Mouse (Mus musculus) thymus, adult 2 months (tissue): ENCODE measurements around the gene Gm10428. TPM values are rescaled to one million over a fixed set of nuclear protein-coding genes. Genes with fewer than 3 reads are reported as not detected.

ENCODE experiments used
- DNase-seq: peaks from one replicate; pipeline ENCODE4 v3.0.0; 2021
- H3K27ac ChIP-seq: fragments of 200-500 bp; 2 replicates; pipeline ENCODE4 v1.5.1; 2012; ENCODE audit warnings: low read length, control low read depth; ENCODE audit not compliant: control insufficient read depth, insufficient read depth
- H3K27me3 ChIP-seq: fragments of 200-500 bp; 2 replicates; pipeline ENCODE4 v1.6.1; 2012; ENCODE audit warnings: mild to moderate bottlenecking, low read length, moderate library complexity, mixed read lengths; ENCODE audit not compliant: control insufficient read depth, insufficient read depth
- H3K36me3 ChIP-seq: fragments of 200-500 bp; 2 replicates; pipeline ENCODE4 v1.6.1; 2012; ENCODE audit warnings: mild to moderate bottlenecking, low read length, moderate library complexity; ENCODE audit not compliant: control insufficient read depth, insufficient read depth
- H3K4me1 ChIP-seq: fragments of 200-500 bp; replicated peaks from 2 replicates; pipeline ENCODE4 v1.6.1; 2012; ENCODE audit warnings: low read length; ENCODE audit not compliant: control insufficient read depth, insufficient read depth
- H3K4me3 ChIP-seq: fragments of 200-500 bp; 2 replicates; pipeline ENCODE4 v1.5.1; 2012; ENCODE audit warnings: mild to moderate bottlenecking, low read length, control low read depth, moderate library complexity; ENCODE audit not compliant: control insufficient read depth, insufficient read depth
- CTCF ChIP-seq: fragments of 200-500 bp; IDR thresholded peaks from 2 replicates; pipeline ENCODE4 v1.5.1; 2012; ENCODE audit warnings: mild to moderate bottlenecking, control low read depth, low read length, moderate library complexity, borderline replicate concordance; ENCODE audit not compliant: control insufficient read depth, poor library complexity, insufficient read depth; ENCODE audit errors: extremely low read depth
- POLR2A ChIP-seq: fragments of 200-500 bp; IDR thresholded peaks from 2 replicates; pipeline ENCODE4 v1.6.1; 2012; ENCODE audit warnings: mild to moderate bottlenecking, low read length, control low read depth, moderate library complexity; ENCODE audit not compliant: control insufficient read depth, poor library complexity, insufficient read depth; ENCODE audit errors: extremely low read depth
- WGBS: fragments of 180-500 bp; shearing (Covaris S2); methylation state at CpG from one replicate; pipeline ENCODE4 v1.1.7; 2018; 5-methylcytosine and 5-hydroxymethylcytosine counted together
- polyA plus RNA-seq: library from polyadenylated mRNA; depleted of rRNA; stranded (reverse); fragments of >200 nt; gene quantifications from 2 replicates; pipeline ENCODE4 v1.2.3, GENCODE M21; 2012

Gene Gm10428
- polyA plus RNA-seq, 1 experiment, result not detected

GRCm38 (mm10) chr11:62732665-62733064 lies 20.2 kb upstream of the Gm10428 start:
- H3K27me3 ChIP-seq, result no peaks in the 10 kb centered on the region
- DNase-seq, result no peak
- WGBS, result 85% methylated on average over 3 of the region's 3 CpGs
- no peaks in the 10 kb centered on the region for H3K36me3 ChIP-seq
- no peak overlapping the region for H3K4me3 ChIP-seq
- TF ChIP-seq CTCF, result no peak
- no peak for TF ChIP-seq POLR2A
- H3K27ac ChIP-seq, result no peak overlapping the region
- 0 out of 2 replicates have a peak, but pooled peaks cover 2% of the 10 kb centered on the region for H3K4me1 ChIP-seq

GRCm38 (mm10) chr11:62741186-62741585 lies 11.7 kb upstream of the Gm10428 start:
- no peak overlapping the region for H3K27ac ChIP-seq
- H3K27me3 ChIP-seq, result no peaks in the 10 kb centered on the region; the same call in 1 of the 2 replicates
- no peak for DNase-seq
- no peaks in the 10 kb centered on the region for H3K36me3 ChIP-seq
- H3K4me3 ChIP-seq, result no peak overlapping the region
- H3K4me1 ChIP-seq, result peaks cover 3% of the 10 kb centered on the region
- 75% methylated on average over 2 of the region's 2 CpGs for WGBS
- TF ChIP-seq POLR2A (no peak), CTCF (no peak)

- no peak for DNase-seq
- Histone ChIP-seq H3K27ac (no peak overlapping the region), H3K27me3 (no peaks in the 10 kb centered on the region; the same call in 1 of the 2 replicates), H3K4me3 (no peak overlapping the region), H3K36me3 (no peaks in the 10 kb centered on the region), H3K4me1 (peaks cover 3% of the 10 kb centered on the region)
- WGBS, result 92% methylated on average over 10 of the region's 10 CpGs
- no peak for TF ChIP-seq CTCF
- TF ChIP-seq POLR2A, result no peak
Observed at GRCm38 (mm10) chr11:62742261-62742957, 10.5 kb upstream of the Gm10428 start.

- Histone ChIP-seq H3K27ac (no peak overlapping the region), H3K27me3 (no peaks in the 10 kb centered on the region; the same call in 1 of the 2 replicates), H3K36me3 (no peaks in the 10 kb centered on the region), H3K4me3 (no peak overlapping the region), H3K4me1 (peaks cover 3% of the 10 kb centered on the region)
- peak; percentile 75 for DNase-seq
- WGBS, result 50% methylated on average over 5 of the region's 5 CpGs
- TF ChIP-seq CTCF (peak; percentile 29; the same call in 1 of the 2 replicates), POLR2A (no peak)
Observed at GRCm38 (mm10) chr11:62744103-62744502, 8.8 kb upstream of the Gm10428 start.

- TF ChIP-seq CTCF (no peak), POLR2A (no peak)
- peak; percentile 75 for DNase-seq
- Histone ChIP-seq H3K27ac (no peak overlapping the region), H3K4me1 (peaks cover 3% of the 10 kb centered on the region), H3K4me3 (no peak overlapping the region), H3K27me3 (no peaks in the 10 kb centered on the region; the same call in 1 of the 2 replicates), H3K36me3 (no peaks in the 10 kb centered on the region)
- 13% methylated on average over 27 of the region's 27 CpGs for WGBS
Observed at GRCm38 (mm10) chr11:62746001-62746533, 6.8 kb upstream of the Gm10428 start.

GRCm38 (mm10) chr11:62747227-62747626 lies 5.7 kb upstream of the Gm10428 start:
- no peak for TF ChIP-seq POLR2A
- no peak for TF ChIP-seq CTCF
- Histone ChIP-seq H3K36me3 (no peaks in the 10 kb centered on the region), H3K27me3 (no peaks in the 10 kb centered on the region; the same call in 1 of the 2 replicates), H3K27ac (no peak overlapping the region), H3K4me3 (no peak overlapping the region), H3K4me1 (peaks cover 5% of the 10 kb centered on the region)
- WGBS, result 84% methylated on average over 9 of the region's 9 CpGs
- DNase-seq, result no peak
